Mouse (Mus musculus) forebrain, embryonic 13.5 days (tissue): ENCODE data around the gene Klhl24. TPM values are rescaled to one million over a fixed set of nuclear protein-coding genes. Genes with fewer than 3 reads are reported as not detected.
"Not testable (repeated sequence)": the region's sequence is repeated elsewhere in the genome, so short reads cannot be mapped to it uniquely, and the experiment has no call there.

Experiments
- ATAC-seq: fragments of 200-750 bp; cut with Nextera tagmentation; 2 replicates; pipeline ENCODE4 v1.8.0; 2017
- H3K27ac ChIP-seq: fragments of 300-500 bp; sonication (generic); 2 replicates; pipeline ENCODE4 v1.5.1; 2015; ENCODE audit warnings: inconsistent platforms, mild to moderate bottlenecking, moderate library complexity
- H3K27me3 ChIP-seq: fragments of 300-500 bp; sonication (generic); 2 replicates; pipeline ENCODE4 v1.6.1; 2015; ENCODE audit warnings: mild to moderate bottlenecking, inconsistent platforms
- H3K36me3 ChIP-seq: fragments of 300-500 bp; sonication (generic); 2 replicates; pipeline ENCODE4 v1.6.1; 2015; ENCODE audit warnings: mild to moderate bottlenecking, inconsistent platforms; ENCODE audit not compliant: poor library complexity, severe bottlenecking
- H3K4me1 ChIP-seq: fragments of 300-500 bp; sonication (generic); 2 replicates; pipeline ENCODE4 v1.6.1; 2015; ENCODE audit warnings: inconsistent platforms
- H3K4me2 ChIP-seq: fragments of 300-500 bp; sonication (generic); 2 replicates; pipeline ENCODE4 v1.6.1; 2015; ENCODE audit warnings: inconsistent platforms, mild to moderate bottlenecking, moderate library complexity
- H3K4me3 ChIP-seq: fragments of 300-500 bp; sonication (generic); 2 replicates; pipeline ENCODE4 v1.5.1; 2015; ENCODE audit warnings: mild to moderate bottlenecking, inconsistent platforms
- H3K9ac ChIP-seq: fragments of 300-500 bp; sonication (generic); 2 replicates; pipeline ENCODE4 v1.6.1; 2015; ENCODE audit warnings: mild to moderate bottlenecking, inconsistent platforms
- H3K9me3 ChIP-seq: fragments of 300-500 bp; sonication (generic); replicated peaks from 2 replicates; pipeline ENCODE4 v1.6.1; 2016; ENCODE audit warnings: inconsistent platforms
- WGBS: fragments of 180-500 bp; shearing (Covaris S2); methylation state at CpG from one replicate; pipeline ENCODE4 v1.1.7; 2015; 5-methylcytosine and 5-hydroxymethylcytosine counted together
- polyA plus RNA-seq: library from polyadenylated mRNA; unstranded; fragments of >200 nt; fragmentation: Nextera tagmentation; extraction: Ambion mirVana; gene quantifications from 2 replicates; pipeline ENCODE4 v1.2.1, GENCODE M21; 2015

The Klhl24 gene
- polyA plus RNA-seq, 1 experiment from 2014 or later: 54.2 TPM

DNA sequence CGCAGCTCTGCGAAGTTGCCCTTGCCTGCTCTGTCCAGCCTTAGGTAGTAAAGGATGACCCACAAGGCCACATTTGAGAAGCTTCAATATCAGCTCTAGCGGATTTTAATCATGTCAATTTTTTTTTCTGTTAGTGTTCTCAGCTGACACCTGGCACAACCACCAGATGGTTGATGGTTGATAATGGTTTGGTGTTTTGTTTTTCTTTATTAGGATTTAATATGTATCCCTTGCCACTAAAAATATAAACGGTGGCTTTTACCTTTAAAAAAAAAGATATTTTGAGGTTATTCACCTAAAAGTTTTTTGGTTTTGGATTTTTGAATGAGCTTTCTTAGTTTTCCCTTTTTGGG lies 1.0 kb downstream of the Klhl24 start:
- peak overlapping the region; percentile 66 for H3K4me2 ChIP-seq
- H3K27ac ChIP-seq: peak overlapping the region; percentile 99
- H3K9ac ChIP-seq: peak overlapping the region; percentile 96
- peak overlapping the region; percentile 91 for H3K4me3 ChIP-seq
- peaks cover 5% of the 10 kb centered on the region; the same call in 1 of the 2 replicates for H3K4me1 ChIP-seq
- peaks cover 13% of the 10 kb centered on the region for H3K36me3 ChIP-seq
- H3K9me3 ChIP-seq: peaks cover 8% of the 10 kb centered on the region
- WGBS: 6% methylated on average over 4 of the region's 4 CpGs
- no peaks in the 10 kb centered on the region for H3K27me3 ChIP-seq
- ATAC-seq: no peak

DNA sequence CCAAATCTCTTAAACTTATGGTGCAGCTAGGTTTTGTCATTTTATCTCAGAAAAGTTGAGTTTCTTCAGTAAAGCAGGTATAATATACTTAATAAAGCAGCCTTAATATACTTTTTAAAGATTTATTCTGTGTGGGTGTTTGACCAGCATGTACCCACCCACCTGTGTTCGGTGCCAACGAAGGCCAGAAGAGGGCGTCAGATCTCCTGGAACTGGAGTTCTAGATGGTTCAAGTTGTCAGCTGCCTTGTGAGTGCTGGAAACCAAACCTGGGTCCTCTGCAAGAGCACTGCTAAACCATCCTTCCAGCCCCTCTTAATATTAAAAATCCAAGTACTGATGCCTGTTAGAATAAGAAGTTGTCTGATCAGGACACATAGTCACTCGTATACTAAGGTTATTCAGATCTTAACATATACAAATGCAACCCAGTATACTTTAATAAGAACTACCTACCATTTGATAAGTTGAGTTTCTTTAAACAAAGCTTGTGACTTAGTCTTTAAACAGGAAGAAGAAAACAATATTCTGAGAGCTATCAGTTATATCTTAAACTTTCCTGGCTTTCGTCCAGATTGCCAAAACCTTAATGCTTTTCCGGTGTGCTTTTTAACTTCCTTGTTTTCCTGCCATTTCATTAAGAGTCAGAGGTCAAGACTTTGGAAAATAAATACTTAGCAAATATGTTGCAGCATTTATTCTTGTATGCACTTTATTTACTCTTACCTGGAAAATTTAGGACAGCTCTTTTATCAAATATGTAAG lies 1.7 kb downstream of the Klhl24 start:
- H3K9me3 ChIP-seq: peaks cover 14% of the 10 kb centered on the region
- H3K4me2 ChIP-seq: peak overlapping the region; percentile 66; the same call in 1 of the 2 replicates
- peak overlapping the region; percentile 91; the same call in 1 of the 2 replicates for H3K4me3 ChIP-seq
- 96% methylated on average over 6 of the region's 6 CpGs for WGBS
- H3K4me1 ChIP-seq: peaks cover 5% of the 10 kb centered on the region; the same call in 1 of the 2 replicates
- H3K9ac ChIP-seq: no peak overlapping the region
- H3K36me3 ChIP-seq: peaks cover 20% of the 10 kb centered on the region
- H3K27me3 ChIP-seq: no peaks in the 10 kb centered on the region
- H3K27ac ChIP-seq: no peak overlapping the region
- ATAC-seq: no peak

DNA sequence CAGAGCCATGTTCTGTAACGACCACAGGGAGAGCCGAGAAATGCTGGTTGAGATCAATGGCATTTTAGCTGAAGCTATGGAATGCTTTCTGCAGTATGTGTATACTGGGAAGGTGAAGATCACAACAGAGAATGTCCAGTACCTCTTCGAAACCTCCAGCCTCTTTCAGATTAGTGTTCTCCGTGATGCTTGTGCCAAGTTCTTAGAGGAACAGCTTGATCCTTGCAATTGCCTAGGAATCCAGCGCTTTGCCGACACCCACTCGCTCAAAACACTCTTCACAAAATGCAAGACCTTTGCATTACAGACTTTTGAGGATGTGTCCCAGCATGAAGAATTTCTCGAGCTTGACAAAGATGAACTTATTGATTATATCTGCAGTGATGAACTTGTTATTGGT lies 9.7 kb downstream of the Klhl24 start:
- peaks cover 85% of the 10 kb centered on the region for H3K36me3 ChIP-seq
- 96% methylated on average over 8 of the region's 8 CpGs for WGBS
- ATAC-seq: no peak

GRCm38 (mm10) chr16:20108961-20109360 lies 11.6 kb downstream of the Klhl24 start:
- 95% methylated on average over 6 of the region's 6 CpGs for WGBS
- Histone ChIP-seq H3K4me1 (peaks cover 4% of the 10 kb centered on the region; the same call in 1 of the 2 replicates), H3K27ac (no peak overlapping the region), H3K27me3 (no peaks in the 10 kb centered on the region), H3K4me2 (no peak overlapping the region), H3K9me3 (peaks cover 3% of the 10 kb centered on the region; the same call in 1 of the 2 replicates), H3K4me3 (no peak overlapping the region), H3K36me3 (peaks cover 76% of the 10 kb centered on the region), H3K9ac (no peak overlapping the region)
- ATAC-seq: peak; percentile 30; the same call in 1 of the 2 replicates

More for the DNA sequence above, 9.7 kb downstream of the Klhl24 start:
- peaks cover 17% of the 10 kb centered on the region for H3K9me3 ChIP-seq
- no peak overlapping the region for H3K4me2 ChIP-seq
- no peak overlapping the region for H3K27ac ChIP-seq
- peaks cover 4% of the 10 kb centered on the region; the same call in 1 of the 2 replicates for H3K4me1 ChIP-seq
- no peak overlapping the region for H3K4me3 ChIP-seq
- H3K27me3 ChIP-seq: no peaks in the 10 kb centered on the region
- H3K9ac ChIP-seq: no peak overlapping the region

DNA sequence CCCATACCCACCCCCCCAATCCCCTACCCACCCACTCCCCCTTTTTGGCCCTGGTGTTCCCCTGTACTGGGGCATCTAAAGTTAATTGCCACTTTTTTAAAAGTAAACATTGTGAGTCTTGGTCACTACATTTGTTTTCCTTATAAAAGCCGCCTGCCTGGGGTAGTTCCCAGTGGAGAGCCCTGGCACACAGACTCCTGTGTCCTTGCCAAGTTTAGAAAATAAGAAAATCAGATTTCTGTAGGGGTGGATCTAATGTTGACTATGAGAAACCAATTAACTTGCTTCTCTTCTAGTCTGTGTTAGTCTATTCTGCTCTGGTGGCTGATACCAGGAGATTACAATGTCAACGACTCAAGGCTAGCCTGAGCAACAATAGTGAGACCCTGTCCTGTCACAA lies 15.3 kb downstream of the Klhl24 start:
- Histone ChIP-seq H3K4me1 (peaks cover 10% of the 10 kb centered on the region; the same call in 1 of the 2 replicates), H3K4me2 (no peak overlapping the region), H3K9me3 (no peaks in the 10 kb centered on the region; the same call in 1 of the 2 replicates), H3K36me3 (peaks cover 75% of the 10 kb centered on the region), H3K27ac (no peak overlapping the region), H3K4me3 (no peak overlapping the region), H3K27me3 (no peaks in the 10 kb centered on the region), H3K9ac (no peak overlapping the region)
- no peak for ATAC-seq
- WGBS: 68% methylated on average over 2 of the region's 2 CpGs

DNA sequence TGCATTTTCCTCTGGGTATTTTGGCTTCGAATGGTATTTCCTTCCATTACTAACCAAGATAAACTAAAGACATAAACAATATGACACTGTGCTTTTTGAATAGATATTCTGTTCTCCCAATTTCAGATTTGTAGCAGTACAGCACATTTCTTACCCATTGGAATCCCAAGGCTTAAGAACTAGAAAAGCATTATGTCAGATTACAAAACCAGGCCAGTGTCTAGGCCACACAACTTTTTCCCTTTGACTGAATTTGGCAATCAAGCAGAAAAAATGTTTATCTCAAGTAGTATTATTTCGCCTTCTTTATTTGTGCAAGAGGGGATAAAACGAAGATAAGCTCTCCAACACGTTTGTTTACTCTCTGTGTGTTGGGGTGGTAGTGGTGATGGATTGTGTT lies 18.7 kb downstream of the Klhl24 start:
- WGBS: 75% methylated on average over 4 of the region's 4 CpGs
- ATAC-seq: no peak
- H3K36me3 ChIP-seq: peaks cover 72% of the 10 kb centered on the region

DNA sequence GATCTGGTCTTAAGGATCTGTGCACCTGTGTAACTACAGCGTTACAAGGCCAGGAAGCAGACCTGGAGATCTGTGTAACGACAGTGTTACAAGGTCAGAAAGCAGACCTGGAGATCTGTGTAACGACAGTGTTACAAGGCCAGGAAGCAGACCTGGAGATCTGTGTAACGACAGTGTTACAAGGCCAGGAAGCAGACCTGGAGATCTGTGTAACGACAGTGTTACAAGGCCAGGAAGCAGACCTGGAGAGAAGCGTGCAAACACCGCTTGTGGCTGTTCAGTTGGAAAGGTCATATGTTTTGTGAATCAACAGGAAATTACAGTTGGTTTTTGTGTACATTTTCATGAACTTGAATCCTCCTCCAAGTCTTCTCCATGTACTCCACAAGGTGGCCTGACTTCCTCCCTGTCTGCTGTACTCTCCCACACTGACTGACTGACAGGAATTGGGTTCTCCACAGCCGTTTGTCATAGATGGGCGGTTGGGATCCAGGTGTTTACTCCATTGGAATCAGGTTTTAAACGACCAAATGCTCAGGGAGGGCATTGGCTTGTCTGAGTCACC lies 29.1 kb downstream of the Klhl24 start:
- not testable (repeated sequence) for H3K4me2 ChIP-seq, H3K27me3 ChIP-seq, H3K4me1 ChIP-seq, H3K4me3 ChIP-seq, H3K27ac ChIP-seq, H3K9me3 ChIP-seq, H3K9ac ChIP-seq, ATAC-seq
- 86% methylated on average over 10 of the region's 10 CpGs for WGBS
- peaks cover 48% of the 10 kb centered on the region for H3K36me3 ChIP-seq

More for the DNA sequence above, 18.7 kb downstream of the Klhl24 start:
- no peaks in the 10 kb centered on the region for H3K9me3 ChIP-seq
- no peaks in the 10 kb centered on the region for H3K27me3 ChIP-seq
- no peak overlapping the region for H3K4me3 ChIP-seq
- H3K9ac ChIP-seq: no peak overlapping the region
- H3K4me2 ChIP-seq: no peak overlapping the region
- H3K27ac ChIP-seq: no peak overlapping the region
- peaks cover 14% of the 10 kb centered on the region; the same call in 1 of the 2 replicates for H3K4me1 ChIP-seq

- Histone ChIP-seq H3K27ac (no peak overlapping the region), H3K27me3 (no peaks in the 10 kb centered on the region), H3K4me1 (no peaks in the 10 kb centered on the region), H3K9me3 (no peaks in the 10 kb centered on the region), H3K4me3 (no peak overlapping the region), H3K9ac (no peak overlapping the region), H3K4me2 (no peak overlapping the region), H3K36me3 (peaks cover 17% of the 10 kb centered on the region)
- ATAC-seq: 0 out of 2 replicates have a peak, but pooled peaks have one; percentile 21
- WGBS: 43% methylated on average over 2 of the region's 2 CpGs
Measured at GRCm38 (mm10) chr16:20130397-20130796, 33.1 kb downstream of the Klhl24 start.

DNA sequence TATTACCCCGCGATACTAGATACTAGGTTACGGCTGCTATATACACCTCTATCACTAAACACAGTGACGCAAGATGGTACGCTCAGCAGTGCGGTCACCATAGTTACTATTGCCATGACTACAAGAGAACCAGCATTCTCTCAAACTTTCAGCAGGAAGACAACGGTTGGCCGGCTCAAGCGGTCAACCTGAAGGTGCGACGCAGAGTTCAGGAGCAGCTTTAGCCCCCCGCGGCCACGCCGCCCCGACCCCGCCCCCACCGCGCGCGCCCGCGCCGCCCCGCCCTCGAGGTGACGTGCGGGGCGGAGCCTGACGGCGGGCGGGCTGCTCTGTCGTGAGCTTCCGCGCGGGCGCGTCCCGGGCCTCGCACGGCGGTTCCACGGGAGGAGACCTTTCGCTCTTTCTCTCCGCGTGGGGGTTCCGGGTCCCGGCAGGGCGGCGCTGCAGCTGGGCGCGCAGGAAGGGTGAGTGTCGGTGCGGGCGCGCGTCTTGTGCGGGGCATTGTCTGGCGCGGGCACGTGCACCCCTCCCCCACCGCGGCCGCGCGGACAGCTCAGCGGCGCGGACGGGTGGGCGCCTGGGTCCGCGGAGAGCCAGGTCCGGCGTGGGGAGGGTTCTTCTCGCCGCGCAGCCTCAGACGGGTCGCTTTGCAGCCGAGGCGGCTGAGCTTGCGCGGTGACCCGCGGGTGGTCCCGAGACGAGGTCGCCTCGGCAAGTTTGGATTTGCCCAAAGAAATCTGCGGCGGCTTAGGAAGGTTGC lies 43.6 kb downstream of the Klhl24 start, which contains the start of gene Yeats2:
Gene Yeats2, plus strand, starts transcription at position 292 of the 760 bp plus-strand sequence.
- Histone ChIP-seq H3K4me1 (peaks cover 25% of the 10 kb centered on the region), H3K4me3 (peak within 1 kb of the TSS; percentile 72), H3K4me2 (peak within 1 kb of the TSS; percentile 77), H3K27me3 (no peaks in the 10 kb centered on the region), H3K27ac (peak within 1 kb of the TSS; percentile 94), H3K9me3 (no peaks in the 10 kb centered on the region), H3K9ac (peak within 1 kb of the TSS; percentile 88), H3K36me3 (peaks cover 10% of the 10 kb centered on the region)
- ATAC-seq: peak; percentile 95
- under 1% methylated on average over 65 of the region's 92 CpGs for WGBS

- Histone ChIP-seq H3K27ac (no peak overlapping the region), H3K27me3 (no peaks in the 10 kb centered on the region), H3K4me3 (no peak overlapping the region), H3K4me2 (no peak overlapping the region), H3K9ac (no peak overlapping the region), H3K4me1 (peaks cover 25% of the 10 kb centered on the region), H3K36me3 (peaks cover 10% of the 10 kb centered on the region), H3K9me3 (no peaks in the 10 kb centered on the region)
- ATAC-seq: no peak
- 99% methylated on average over 3 of the region's 3 CpGs for WGBS
Measured at GRCm38 (mm10) chr16:20144568-20144967, 47.2 kb downstream of the Klhl24 start.

- Histone ChIP-seq H3K9me3 (no peaks in the 10 kb centered on the region), H3K9ac (no peak overlapping the region), H3K27ac (no peak overlapping the region), H3K36me3 (peaks cover 37% of the 10 kb centered on the region), H3K4me3 (no peak overlapping the region), H3K4me1 (no peaks in the 10 kb centered on the region), H3K4me2 (no peak overlapping the region), H3K27me3 (no peaks in the 10 kb centered on the region)
- ATAC-seq: no peak
- WGBS: 89% methylated on average over 5 of the region's 5 CpGs
Measured at GRCm38 (mm10) chr16:20151991-20152390, 54.6 kb downstream of the Klhl24 start.

DNA sequence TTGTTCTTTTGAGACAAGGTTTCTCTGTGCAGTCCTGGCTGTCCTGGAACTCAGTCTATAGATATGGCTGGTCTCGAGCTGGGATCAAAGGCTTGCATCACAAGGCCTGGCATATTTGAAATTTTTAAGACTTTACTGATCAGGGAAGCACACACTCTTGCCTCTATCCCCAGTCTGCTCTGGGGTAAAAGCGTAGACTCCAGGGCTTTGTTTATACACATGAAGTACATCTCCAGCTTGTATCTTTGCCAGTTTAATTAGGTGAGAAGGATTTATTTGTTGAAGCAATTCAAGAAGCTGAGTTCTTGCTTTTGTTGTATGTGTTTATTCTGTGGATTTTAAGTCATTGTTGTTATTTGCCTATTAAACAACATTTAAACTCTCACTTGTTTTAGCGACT lies 56.4 kb downstream of the Klhl24 start:
- Histone ChIP-seq H3K9ac (no peak overlapping the region), H3K4me2 (no peak overlapping the region), H3K27ac (no peak overlapping the region), H3K4me3 (no peak overlapping the region), H3K4me1 (no peaks in the 10 kb centered on the region), H3K27me3 (no peaks in the 10 kb centered on the region), H3K9me3 (no peaks in the 10 kb centered on the region), H3K36me3 (peaks cover 53% of the 10 kb centered on the region)
- no peak for ATAC-seq
- 75% methylated on average over 3 of the region's 3 CpGs for WGBS
